Mouse (Mus musculus) adrenal gland, adult 2 months (tissue): ENCODE measurements around the gene Faim2. TPM values are rescaled to one million over a fixed set of nuclear protein-coding genes. Genes with fewer than 3 reads are reported as not detected.

Experiments
- DNase-seq: peaks from one replicate; pipeline ENCODE4 v3.0.0; 2021
- polyA plus RNA-seq: library from polyadenylated mRNA; depleted of rRNA; stranded (reverse); fragments of >200 nt; gene quantifications from 2 replicates; pipeline ENCODE4 v1.2.3, GENCODE M21; 2012
- total RNA-seq, 2 experiments: library from RNA; stranded (reverse); gene quantifications; 2 replicates each; pipeline ENCODE4 v1.2.3; 2021

Gene Faim2
- total and polyA plus RNA-seq, 3 experiments: 8.8 to 33.3 (median 32.2) TPM

DNA sequence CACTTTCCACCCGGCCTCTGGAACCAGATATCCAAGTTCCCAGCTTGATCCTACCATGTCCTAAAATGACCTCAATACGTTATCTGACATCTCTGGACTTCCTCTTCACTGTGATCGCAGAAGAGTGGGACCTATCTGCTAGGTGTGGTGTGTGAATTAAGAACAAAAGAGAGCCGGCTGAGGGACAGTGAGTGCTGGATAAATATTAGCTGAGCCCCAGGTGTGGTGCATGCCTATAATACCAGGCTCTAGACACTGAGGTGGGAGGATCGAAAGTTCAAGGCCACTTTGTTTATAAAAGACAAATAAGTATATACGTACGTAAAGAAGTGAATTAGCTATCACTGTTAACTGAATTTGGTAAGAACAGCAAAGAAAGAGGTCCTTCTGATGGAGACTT lies 18.1 kb downstream of the Faim2 start:
- no peak for DNase-seq

DNA sequence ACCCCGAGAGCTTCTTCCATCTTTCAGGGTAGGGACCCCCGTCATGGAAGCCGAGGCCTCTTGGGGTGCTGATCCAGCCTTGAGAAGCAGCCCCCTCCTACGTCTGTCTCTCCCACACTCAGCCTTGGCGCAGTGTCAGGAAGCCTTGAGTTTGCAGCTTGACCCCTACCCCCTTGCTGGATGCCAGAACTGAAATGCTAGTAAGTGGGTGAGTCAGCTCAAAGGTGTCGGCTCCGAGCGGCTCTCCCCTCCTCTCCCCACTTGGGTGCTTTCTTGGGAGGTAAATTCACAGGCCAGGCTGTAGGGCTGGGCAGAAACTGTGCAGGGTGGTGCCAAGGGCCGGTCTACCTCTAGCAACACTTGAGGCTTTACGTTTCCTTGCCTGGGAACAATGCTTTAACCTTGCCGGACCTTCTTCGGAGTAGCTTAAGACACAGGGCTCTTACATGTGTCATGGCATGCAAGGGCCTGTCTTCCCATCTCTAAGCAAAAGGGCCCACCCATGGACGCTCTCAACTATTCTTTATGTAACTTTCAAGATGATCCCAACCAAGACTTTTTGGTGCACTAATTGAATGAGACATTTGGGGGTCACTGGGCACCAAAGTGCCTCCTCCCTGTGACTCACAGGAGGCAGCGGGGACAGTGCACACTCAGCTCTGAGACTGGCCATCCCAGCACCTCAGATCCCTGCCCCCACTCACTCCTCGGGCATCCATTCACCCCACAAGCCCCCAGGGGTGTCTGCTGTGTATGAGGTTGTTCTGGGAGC lies 22.5 kb downstream of the Faim2 start:
- DNase-seq: peak; percentile 54

GRCm38 (mm10) chr15:99503256-99503655 lies 24.7 kb downstream of the Faim2 start:
- DNase-seq: no peak

DNA sequence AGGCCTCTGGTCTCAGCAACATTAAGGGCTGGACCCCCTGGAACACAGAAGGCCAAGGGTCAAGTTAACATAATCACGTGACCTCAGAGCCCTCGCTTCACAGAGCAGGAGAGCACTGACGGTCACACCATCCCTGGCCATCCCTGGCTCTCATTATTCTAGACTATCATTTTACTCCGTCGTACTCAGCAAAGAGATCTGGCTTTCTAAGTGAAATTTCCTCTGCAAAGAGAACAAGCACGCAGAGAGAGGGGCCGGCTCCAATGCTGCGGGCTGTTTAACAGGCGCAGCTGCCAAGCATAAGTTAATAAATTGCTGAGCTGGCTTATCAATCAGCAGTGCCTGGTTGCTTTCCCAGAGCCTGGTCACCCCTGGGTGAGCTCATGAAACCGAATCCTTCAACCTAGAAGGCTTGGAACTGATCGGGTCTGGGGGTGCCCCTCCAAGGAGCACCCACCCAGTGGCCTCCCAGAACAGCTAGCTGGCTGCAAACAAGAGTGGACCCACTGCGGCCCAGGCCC lies 25.6 kb downstream of the Faim2 start:
- no peak for DNase-seq

DNA sequence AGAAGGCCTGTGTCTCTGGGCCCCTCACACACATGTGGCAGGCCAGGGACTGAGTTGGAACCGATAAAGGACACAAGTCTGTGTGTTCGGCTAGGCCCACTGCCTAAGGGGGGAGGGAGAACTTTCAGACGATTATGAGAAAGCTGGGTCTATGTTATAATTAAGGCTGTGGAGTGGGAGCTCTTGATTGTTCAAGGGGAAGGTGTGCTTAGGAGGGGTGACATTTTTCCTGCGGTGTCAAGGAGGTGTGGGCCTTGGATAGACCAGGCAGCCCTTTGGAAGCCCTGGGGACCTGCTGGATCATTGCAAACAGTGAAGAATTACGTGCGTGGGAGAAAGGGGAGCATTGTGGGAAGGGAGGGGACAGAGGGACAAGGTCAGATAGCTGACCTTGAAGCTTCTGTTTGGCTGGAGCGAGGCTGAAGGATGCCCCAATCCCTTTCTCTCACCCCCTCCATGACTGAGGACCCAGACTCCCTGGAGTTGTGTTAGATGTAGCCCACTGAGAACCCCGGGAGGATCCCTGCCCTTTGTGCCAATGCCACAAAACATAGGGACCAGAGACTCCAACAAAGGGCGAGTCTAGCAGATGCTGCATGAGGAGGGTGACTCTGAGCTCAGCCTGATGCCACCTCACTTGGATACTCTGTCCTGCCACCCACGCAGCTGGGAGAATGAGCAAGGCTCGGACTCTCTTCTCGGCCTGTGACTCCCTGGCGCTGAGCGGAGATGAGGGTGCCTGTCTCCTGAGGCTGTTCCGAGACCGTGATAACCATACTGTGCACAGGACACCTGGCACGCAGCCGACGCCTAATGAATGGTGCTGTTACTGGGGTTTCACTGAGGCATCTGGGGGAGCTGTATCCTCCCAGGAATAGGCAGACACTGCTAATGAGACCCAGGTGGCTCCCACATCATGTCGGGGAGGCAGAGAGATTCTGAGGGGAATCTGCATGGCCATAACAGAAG lies 26.4 kb downstream of the Faim2 start:
- DNase-seq: peak; percentile 53

DNA sequence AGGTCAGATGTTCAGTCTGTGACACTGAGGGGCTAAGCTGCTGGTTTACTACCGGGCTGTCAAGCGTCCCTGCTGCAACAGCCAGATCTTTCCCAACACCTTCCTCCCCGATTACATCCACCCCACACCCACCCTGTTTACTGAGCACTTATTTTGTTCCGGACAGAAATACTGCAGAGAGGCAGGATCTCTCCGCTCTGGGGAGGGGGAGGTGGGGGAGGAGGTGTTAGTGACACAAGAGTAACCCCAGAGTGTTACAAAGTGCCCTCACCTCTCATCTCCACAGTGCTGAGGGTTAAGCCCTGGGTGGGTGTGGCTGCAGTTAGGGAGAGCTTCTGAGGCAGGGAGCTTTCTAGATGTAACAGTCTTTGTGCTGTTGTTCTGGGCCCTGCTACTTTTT lies 27.6 kb downstream of the Faim2 start:
- no peak for DNase-seq

DNA sequence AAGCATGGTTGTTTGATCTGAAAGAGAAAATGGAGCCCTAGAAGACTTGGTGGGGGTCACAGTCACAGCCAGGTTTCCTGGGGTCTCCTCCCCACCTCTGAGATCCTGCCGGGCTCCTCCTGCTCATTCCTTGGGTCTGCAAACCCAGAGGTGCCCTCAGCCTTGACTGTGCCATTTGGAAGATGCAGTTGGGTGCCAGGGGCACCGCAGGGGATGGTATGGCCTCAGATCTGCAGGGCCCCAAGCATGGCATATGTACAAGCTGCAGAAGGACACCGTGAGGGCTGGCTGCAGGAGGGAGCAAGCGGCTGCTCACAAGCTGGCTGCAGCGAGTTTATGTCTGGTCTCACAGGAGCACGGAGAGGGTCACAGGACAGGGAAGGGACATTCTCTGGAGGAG lies 28.2 kb downstream of the Faim2 start:
- DNase-seq: no peak

DNA sequence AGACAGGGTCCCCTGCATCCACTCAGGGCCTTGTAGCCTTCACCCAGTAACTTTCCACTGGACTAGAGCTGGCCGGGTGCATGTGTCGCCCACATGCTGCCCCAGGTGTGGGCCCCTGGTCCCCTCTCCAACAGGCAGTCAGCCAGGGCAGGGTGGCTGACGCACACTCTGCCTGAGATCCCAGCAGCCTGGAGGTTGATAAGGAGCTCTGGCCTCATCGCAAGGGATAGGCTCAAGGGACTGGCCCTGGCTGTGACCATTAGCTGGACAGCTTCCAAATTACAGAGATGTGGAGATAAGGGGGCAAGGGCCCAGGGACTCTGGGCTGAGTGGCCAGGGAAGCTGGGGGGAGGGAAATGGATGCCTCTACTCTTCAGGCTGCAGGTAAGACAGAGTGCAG lies 29.2 kb downstream of the Faim2 start:
- peak; percentile 84 for DNase-seq

DNA sequence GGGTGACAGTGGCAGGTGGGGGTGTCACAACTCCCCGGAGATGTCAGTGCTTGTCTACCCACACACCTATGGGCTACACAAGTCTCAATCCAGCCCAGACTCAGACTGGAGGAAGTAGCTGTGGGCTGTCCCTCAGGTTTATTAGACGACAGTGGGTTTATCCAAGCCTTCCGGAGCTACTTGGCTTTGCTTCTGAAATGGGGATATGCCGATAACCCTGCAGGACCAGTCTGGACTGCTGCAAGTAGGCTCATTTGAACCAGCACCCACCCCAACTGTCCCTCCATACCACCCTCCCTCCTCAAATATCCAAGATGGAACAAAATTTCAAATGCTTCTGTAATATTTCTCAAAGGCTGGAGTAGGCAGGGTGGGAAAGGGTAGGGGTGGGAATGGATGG lies 29.6 kb downstream of the Faim2 start:
- DNase-seq: no peak

- peak; percentile 89 for DNase-seq
These were observed 30.3 kb downstream of the Faim2 start for GRCm38 (mm10) chr15:99497527-99498242.

DNA sequence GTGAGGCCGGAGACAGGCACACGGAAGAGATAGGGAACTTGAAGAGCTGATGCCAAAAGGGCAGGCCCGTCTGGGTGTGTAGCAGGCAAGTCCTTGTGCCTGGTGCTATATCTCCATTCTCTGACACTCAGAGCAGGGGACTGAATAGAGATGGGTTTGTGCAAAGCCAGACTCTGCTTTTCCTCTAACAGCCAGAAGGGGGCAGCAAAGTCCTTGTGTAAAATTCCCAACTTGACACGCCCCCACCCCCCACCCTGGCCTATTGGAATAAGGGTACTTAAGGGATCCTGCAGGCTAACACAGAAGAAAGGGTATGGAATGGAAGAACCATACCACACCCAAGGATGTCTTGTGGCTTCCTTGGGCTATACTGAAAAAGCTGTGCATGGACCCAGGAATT lies 30.9 kb downstream of the Faim2 start:
- peak; percentile 55 for DNase-seq

DNA sequence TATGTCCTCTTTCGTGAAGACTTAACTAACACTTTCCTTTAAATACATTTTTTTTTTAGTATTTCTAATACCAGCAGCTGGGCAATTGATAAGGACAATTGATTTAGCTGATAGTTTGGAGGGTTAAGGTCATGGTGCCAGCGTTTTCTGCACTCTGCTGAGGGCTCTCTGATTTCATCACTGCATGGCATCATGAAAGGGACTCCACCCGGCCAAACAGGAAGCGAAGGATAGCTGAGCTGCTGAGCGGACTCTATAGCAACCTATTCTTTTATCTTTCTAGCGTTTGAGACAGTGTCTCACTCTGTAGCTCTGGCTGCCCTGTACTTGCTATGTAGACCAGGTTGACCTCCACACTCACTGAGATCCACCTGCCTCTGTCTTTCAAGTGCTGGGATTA lies 43.2 kb downstream of the Faim2 start:
- DNase-seq: no peak

- DNase-seq: no peak
These were observed 52.2 kb downstream of the Faim2 start for GRCm38 (mm10) chr15:99475814-99476213.

- DNase-seq: peak; percentile 91
These were observed 53.4 kb downstream of the Faim2 start, which contains the start of gene Bcdin3d for GRCm38 (mm10) chr15:99474576-99474926. Bcdin3d (minus strand) TSS chr15:99474730.

- peak; percentile 83 for DNase-seq
These were observed 54.0 kb downstream of the Faim2 start for GRCm38 (mm10) chr15:99473801-99474575.

DNA sequence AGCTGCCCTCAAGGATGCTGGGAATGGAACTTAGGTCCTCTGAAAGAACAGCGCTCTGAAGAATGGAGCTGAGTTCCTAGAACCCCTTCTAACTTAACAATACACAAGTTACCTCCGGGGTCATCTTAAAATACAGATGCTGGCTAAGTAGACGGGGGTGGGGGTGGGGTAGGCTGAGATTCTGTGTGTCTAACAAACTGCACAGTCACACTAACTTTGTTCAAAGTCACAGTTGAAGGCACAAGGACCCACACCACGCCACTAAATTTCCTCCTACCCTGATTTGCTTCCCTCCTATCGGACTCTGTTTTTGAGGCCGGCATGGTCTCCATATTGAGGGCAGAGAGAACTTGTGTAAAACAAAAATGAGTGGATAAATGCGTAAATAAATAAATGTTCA lies 55.0 kb downstream of the Faim2 start:
- no peak for DNase-seq

- no peak for DNase-seq
These were observed 56.3 kb downstream of the Faim2 start for GRCm38 (mm10) chr15:99471677-99472063.

DNA sequence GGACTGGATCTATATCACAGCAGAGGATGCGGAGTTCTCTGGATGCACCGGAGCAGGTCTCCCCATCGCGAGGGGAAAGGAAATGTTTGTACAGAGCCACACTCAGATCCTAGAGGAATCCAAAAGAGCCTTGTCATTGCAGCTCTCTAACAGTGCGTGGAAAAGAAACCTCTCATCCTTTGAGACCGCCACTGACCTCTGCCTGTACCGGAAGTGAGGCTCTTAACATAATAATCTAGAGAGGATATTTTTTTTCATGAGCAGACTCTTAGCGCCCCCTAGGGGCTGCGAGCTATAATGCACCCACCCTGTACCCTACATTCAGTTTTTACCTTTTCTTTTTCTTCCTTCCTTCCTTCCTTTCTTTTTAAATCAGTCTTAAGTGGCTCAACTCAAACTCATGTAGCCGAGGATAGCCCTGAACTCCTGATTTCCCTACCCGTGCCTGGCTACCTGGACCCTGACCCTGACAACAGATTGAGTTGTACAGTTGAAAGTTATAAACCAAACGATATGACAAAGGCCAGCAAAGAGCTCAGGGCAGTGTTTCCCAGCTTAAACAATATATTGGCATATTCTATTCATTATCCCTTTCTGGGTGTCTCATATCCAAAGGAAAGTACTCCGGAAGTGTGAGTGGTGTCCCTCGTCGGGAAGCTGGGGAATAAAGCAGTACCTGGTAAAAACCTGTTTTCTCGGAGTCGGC lies 56.8 kb downstream of the Faim2 start:
- peak; percentile 61 for DNase-seq

DNA sequence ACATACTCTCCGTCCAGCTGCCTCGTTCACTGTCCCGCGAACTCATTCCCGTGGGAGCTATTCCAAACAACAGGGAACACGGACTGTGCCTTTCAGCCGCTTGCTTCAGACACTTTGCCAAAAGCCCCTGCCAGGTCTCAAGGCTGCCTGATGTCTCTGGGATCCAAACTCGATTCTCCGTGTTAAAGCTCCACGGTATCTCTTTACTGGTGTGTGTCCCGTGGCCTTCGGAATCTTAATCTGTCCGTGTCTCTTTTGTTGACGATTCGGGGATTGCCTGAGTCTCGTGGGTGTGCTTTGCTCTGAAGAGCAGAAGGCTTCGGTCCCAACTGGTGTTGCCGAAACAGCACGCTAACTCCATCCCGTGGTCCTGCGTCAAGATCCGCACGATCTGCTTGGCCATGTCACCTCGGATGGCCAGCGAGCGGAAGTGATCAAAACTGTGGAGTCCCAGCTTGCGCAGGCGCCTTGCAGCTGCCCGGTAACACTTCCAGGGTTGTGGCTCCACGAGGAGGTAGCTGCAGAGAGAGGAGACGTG lies 57.7 kb downstream of the Faim2 start:
- DNase-seq: no peak

DNA sequence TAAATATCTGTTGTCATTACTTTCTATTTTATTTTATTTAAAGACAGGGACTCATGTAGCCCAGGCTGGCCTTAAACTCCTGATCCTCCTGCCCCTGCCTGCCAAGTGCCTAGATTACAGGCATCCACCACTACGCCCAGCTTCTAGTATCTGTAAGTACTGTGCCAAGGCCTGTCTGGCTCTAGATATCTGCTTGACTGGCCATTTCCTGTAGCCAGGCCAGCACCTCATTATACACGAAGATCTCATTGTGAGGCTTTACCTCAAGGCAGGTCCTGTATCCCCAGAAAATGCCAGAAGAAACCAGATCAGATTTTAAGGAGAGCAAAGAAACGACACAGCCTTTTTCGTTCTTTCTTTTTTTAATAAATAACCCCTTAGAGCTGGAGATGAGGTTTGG lies 58.2 kb downstream of the Faim2 start:
- DNase-seq: no peak
